Mouse (Mus musculus): ENCODE measurements around the gene Akap1. TPM values are rescaled to one million over a fixed set of nuclear protein-coding genes. Genes with fewer than 3 reads are reported as not detected.

Akap1 gene
- polyA plus RNA-seq, 1 experiment: 45.2 TPM

DNA sequence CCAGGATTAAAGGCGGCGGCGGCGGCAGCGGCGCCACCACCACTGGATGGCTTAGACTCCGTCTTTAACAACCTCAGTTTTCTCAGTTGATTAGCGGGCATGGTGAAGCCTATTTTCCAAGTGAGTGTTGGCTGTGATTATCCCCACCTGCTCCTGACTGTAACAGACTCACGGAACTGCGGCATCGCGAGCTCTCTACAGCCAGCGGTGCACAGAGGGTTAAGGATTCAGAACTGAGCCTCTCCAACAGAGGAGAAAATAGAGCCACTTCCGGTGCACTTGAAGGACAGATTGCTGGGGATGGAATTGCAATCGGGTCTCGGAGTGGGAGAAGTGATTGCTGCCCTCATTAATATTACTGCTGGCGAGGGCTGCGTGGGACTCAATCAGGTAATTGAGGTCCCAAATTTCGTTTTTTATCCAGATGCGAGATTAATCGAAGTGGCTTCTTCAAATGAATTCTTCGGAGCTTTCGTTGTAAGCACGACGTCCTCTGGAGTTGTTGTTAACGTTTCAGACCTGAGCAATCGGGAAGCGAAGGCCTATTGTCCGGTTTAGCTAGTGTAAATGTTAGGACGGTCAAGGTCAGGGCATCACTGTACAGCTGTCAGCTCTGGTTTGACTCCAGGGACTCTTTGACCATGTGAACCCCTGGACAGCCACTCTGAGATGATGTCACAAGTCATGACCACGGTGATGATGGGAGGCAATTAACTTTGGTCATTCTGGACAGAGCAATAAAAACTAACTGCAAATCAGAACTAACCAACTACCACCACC, 61.0 kb downstream of the Akap1 start:
- peak in 1 of 2 experiments; percentile 13 for DNase-seq (ENCODE audit: extremely low spot score in 1 of 2, low spot score in 1 of 2)

DNA sequence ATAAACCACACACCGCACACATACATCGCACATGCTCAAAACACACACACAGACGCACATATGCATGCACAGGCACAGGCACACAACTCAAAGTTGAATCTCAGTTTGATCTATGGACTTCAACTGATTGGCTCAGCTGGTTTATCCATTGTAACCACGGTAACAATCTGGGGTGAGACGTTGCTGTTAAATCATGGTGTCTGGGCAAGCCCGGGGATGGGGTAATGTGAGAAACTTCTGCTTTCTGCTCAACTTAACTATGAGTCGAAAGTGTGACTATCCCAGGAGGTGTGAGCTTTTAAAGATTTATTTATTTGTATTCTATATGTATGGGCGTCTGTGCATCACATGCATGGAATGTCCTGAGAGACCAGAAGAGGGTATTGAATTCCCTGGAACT, 68.2 kb downstream of the Akap1 start:
- DNase-seq (ENCODE audit: extremely low spot score in 1 of 2, low spot score in 1 of 2): no peak

- no peak for DNase-seq (ENCODE audit: extremely low spot score in 1 of 2, low spot score in 1 of 2)
Measured at GRCm38 (mm10) chr11:88789893-88790292, 74.5 kb downstream of the Akap1 start.

DNA sequence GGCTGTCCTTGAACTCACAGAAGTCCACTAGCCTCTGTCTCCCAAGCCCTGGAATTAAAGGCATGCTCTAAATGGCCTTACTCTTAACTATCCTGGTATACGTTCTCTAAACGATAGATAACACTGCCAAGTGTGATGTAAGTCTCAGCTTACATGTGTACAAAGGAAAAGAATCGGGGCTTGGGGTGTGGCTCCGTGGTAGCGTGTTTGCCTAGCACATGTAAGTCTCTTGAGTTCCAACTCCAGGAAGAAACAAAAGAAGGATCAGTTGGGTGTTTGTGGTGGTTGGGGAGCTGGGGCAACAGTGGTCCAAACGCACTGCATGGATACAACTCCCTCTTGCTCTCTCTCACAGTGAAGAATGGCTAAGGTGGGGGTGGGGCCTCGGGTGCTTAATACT, 77.6 kb downstream of the Akap1 start:
- no peak for DNase-seq (ENCODE audit: extremely low spot score in 1 of 2, low spot score in 1 of 2)

GRCm38 (mm10) chr11:88783525-88783924, 80.9 kb downstream of the Akap1 start:
- no peak for DNase-seq (ENCODE audit: extremely low spot score in 1 of 2, low spot score in 1 of 2)

GRCm38 (mm10) chr11:88782531-88782930, 81.9 kb downstream of the Akap1 start:
- DNase-seq (ENCODE audit: extremely low spot score in 1 of 2, low spot score in 1 of 2): no peak

Other genes with a start within 250 kb of the Akap1 start
- gene Msi2, start 146.1 kb downstream of the Akap1 start, polyA plus RNA-seq (2012; rRNA removed): 77.1 and 82.2 TPM in 2 replicates
- gene Scpep1, start 90.9 kb upstream of the Akap1 start, polyA plus RNA-seq (2012; rRNA removed): 16.9 and 19.0 TPM in 2 replicates
- 0.28 TPM in 1 of 2 replicates, not detected in the other for gene Elobl, start 102.3 kb upstream of the Akap1 start, polyA plus RNA-seq (2012; rRNA removed)
- gene Coil, start 105.7 kb upstream of the Akap1 start, polyA plus RNA-seq (2012; rRNA removed): 17.0 and 19.3 TPM in 2 replicates
- gene Trim25, start 134.8 kb upstream of the Akap1 start, polyA plus RNA-seq (2012; rRNA removed): 4.3 and 4.4 TPM in 2 replicates
- gene Dgke, start 202.3 kb upstream of the Akap1 start, polyA plus RNA-seq (2012; rRNA removed): 32.2 and 35.7 TPM in 2 replicates
- 3.0 and 3.2 TPM in 2 replicates for gene Gm525, start 209.3 kb upstream of the Akap1 start, polyA plus RNA-seq (2012; rRNA removed)